Mouse (Mus musculus) colon, adult 2 months (tissue): ENCODE data around the gene Lbx1. TPM values are rescaled to one million over a fixed set of nuclear protein-coding genes. Genes with fewer than 3 reads are reported as not detected.

Experiments
- polyA plus RNA-seq: library from polyadenylated mRNA; depleted of rRNA; stranded (reverse); fragments of >200 nt; gene quantifications from 2 replicates; pipeline ENCODE4 v1.2.3, GENCODE M21; 2012; rRNA removed

Gene Lbx1
- polyA plus RNA-seq = not detected in 2 replicates

GRCm38 (mm10) chr19:45235766-45236362 lies at the start of gene Lbx1:
Lbx1 (minus strand) TSS chr19:45235812.

Other genes with a start within 250 kb of the Lbx1 start
- gene Sema4g, start 246.7 kb downstream of the Lbx1 start, polyA plus RNA-seq = 656 and 735 TPM in 2 replicates
- 7.3 and 8.9 TPM in 2 replicates for gene Twnk, start 230.1 kb downstream of the Lbx1 start, polyA plus RNA-seq
- 178 and 187 TPM in 2 replicates for gene Mrpl43, start 229.4 kb downstream of the Lbx1 start, polyA plus RNA-seq
- gene Lzts2, start 221.4 kb downstream of the Lbx1 start, polyA plus RNA-seq = 175 and 198 TPM in 2 replicates
- 13.6 and 15.7 TPM in 2 replicates for gene Pdzd7, start 190.1 kb downstream of the Lbx1 start, polyA plus RNA-seq
- 34.6 and 37.3 TPM in 2 replicates for gene Sfxn3, start 188.3 kb downstream of the Lbx1 start, polyA plus RNA-seq
- 11.3 and 14.5 TPM in 2 replicates for gene Kazald1, start 160.6 kb downstream of the Lbx1 start, polyA plus RNA-seq
- gene Tlx1, start 85.1 kb downstream of the Lbx1 start, polyA plus RNA-seq = not detected in 2 replicates
- gene Btrc, start 127.9 kb upstream of the Lbx1 start, polyA plus RNA-seq = 8.9 and 9.3 TPM in 2 replicates